Mouse (Mus musculus) neural tube, embryonic 10.5 days (tissue): Measurements from ENCODE around the gene Pgpep1l.

Source experiments
- DNase-seq: peaks from one replicate; pipeline ENCODE4 v3.0.0-alpha.2; 2017; ENCODE audit warnings: low spot score; ENCODE audit errors: extremely low spot score

Gene Pgpep1l

DNA sequence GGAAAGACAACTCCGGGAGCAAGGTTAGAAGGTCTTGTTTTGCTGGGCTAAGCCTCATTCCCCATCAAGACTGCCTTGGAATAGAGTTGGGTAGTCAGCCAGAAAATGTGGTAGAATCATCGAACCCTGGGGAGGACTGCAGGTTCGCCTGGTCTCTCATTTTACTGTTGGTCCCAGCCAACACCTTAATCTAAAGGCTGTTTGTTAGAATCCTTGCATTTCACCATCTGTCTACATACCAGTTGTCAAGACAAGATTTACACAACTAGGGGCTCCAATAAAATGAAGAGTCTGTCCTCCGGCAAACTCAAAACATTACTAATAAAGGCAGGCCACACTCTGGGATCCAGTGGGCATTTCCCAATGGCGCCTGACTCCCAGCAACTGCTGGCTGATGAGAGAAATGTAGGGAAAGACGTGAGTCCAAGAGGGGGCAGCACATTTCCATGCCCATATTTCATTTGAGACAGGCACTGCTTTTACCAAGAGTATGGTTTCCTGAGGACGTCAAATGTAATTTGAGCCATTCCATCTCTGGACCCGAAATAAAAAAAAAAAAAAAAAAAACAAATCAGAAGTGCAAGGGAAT is 1.3 kb downstream of the Pgpep1l start:
- DNase-seq = no peak

- no peak for DNase-seq
Observed at GRCm38 (mm10) chr7:68259523-68260081, 4.4 kb downstream of the Pgpep1l start.

GRCm38 (mm10) chr7:68258326-68259150 is 5.5 kb downstream of the Pgpep1l start:
- DNase-seq = no peak

DNA sequence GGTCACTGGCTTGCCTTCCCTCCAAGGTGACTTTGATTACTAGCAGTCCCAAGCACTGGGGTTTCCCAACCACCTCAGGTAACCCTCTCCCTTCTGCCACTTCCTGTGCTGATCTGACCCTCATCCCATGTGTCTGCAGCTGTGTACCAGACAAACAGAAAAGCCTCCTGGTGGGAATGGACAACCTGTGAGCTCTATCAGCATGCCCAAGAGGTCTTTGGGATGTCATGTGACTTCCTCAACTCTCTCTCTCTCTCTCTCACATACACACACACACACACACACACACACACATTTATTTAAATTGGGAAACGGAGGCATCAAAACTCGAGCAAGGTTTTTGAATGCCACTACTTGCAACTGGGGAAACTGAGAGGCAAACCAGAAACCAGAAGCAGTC is 6.3 kb downstream of the Pgpep1l start:
- no peak for DNase-seq

DNA sequence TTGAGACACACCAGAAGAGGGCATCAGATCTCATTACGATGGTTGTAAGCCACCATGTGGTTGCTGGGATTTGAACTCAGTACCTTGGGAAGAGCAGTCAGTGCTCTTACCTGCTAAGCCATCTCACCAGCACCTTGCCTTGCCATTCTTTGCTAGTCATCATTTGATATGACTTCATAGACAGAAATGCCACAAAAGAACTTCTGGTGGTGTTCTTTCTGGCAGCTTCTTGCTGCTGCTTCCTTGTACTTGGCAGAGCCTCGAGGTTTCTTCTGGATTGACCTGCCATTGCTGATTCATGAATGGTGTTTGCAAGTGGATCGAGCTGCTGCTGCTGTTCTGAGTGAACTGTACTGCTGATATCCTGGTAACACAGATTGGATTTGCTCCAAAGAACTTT is 13.1 kb downstream of the Pgpep1l start:
- DNase-seq = no peak

GRCm38 (mm10) chr7:68250411-68250810 is 13.6 kb downstream of the Pgpep1l start:
- DNase-seq = no peak

- no peak for DNase-seq
Observed at GRCm38 (mm10) chr7:68246249-68246648, 17.8 kb downstream of the Pgpep1l start.

- no peak for DNase-seq
Observed at GRCm38 (mm10) chr7:68245681-68246080, 18.4 kb downstream of the Pgpep1l start.

DNA sequence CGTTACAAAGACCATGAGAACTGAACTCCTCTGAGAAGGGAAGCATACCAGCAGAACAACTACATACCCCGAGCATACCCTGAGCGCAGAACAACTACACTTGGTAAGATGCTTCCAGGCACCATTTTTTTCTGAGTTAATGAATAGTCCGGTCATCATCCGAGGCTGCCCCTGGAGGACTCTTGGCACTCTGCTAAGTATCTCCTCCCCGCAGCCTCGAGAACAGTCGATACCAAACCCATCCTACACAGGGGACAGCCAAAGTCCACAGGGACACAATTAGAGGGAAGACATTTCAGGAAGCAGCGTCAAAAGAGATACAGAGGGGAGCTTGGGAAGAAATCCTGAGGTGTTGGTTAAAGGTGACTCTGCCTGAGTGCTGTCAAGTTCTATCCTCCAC is 22.8 kb downstream of the Pgpep1l start:
- DNase-seq = no peak

- DNase-seq = no peak
Observed at GRCm38 (mm10) chr7:68239220-68239827, 24.7 kb downstream of the Pgpep1l start.

DNA sequence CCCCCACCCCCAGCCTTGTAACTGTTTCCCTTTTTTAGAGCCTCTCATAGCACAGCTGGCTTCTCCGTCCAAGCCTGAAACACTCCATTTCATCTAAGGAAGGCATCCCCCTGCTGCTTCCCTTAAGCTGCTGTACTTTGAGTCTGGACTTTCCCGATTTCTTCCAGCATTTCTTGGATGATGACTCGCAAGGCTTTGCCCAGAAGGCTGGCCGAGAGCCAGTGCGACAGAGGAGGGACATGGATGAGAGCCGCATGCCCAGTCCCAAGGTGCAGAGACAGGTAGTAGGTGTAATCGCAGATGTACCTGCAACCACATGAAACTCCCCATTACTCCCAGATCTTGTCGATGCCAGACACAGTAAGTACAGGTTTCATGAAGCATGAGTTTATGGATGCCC is 27.2 kb downstream of the Pgpep1l start:
- DNase-seq = no peak

DNA sequence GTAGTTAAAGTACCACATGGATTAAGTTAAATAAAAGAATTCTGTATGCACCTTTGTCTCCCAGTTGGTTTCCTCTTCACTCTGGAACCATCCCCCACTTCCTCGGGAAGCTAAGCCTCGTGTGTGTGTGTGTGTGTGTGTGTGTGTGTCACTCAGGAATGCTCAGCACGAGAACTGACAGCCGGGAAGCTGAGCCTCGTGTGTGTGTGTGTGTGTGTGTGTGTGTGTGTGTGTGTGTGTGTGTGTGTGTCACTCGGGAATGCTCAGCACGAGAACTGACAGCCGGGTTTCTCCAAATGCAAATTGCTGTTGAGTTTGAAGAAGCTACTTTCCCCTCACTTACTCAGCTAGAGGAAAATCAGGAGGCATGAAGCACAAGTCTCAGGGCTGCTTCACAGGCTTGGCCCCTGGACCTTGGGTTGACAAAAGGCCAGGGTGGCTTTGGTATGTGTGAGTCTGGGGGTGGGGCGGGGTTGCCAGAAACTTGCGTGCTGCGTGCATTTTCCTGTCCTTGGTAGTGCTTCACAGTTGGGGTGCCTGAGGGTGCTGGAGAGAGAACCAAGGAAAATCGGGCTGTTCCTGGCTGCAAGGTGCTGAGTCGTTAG is 30.3 kb downstream of the Pgpep1l start:
- peak; percentile 54 for DNase-seq

DNA sequence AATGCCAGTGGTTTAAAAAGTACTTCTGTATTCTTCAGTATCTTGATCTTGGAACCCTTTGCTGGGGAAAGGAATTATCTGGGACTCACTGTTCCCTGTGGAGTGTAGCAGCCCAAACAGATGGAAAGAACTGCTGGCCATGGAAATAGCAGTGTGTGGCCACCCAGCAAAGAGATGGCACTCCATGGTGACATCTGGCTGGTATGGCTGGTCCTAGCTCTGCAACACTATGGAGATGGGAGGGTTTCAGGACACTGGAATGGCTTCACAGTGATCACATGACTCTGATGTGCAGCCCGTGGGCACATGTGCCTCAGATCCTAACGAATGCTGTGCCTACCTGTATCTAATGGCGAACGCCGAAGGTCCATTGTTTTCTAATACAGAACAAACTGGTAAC is 31.5 kb downstream of the Pgpep1l start:
- DNase-seq = no peak

DNA sequence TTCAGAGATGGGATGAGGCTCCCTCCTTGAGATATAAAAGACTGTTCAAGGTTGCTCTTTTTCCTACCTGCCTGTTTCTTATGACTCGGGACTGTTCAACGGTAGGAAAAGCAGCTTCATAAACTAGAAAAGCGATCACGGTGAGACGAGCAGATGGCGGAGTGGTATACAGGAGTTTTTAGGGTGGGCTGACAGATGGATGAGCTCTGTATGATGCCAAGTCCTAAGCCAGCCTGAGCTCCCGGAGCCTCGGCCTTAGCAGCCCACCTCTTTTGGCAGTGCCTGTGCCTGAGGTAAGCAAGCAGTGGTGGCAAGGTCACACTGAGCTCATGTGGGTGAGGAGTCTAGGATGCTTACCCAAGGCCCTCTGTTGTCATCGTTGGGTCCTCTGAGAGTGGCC is 33.2 kb downstream of the Pgpep1l start:
- no peak for DNase-seq

- DNase-seq = no peak
Observed at GRCm38 (mm10) chr7:68228491-68228890, 35.5 kb downstream of the Pgpep1l start.

DNA sequence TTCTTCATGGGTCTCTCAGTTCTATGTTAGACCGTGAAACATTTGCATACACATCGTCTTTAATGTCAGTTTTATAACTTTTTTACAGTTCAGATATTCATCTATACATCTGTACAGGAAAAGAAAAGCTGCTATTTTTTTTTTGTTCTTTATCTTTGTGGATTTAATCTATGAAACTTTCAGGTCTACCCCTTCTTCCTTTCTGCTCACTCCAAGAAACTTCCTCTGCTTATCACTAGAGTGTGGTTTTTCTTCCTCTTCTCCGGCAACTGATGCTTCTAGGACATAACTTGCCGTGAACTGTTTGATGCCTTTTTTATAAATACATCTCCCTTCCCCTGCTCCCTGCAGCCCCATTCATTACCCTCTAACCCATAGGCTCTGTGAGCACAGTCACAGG is 36.4 kb downstream of the Pgpep1l start:
- DNase-seq = no peak

- no peak for DNase-seq
Observed at GRCm38 (mm10) chr7:68227021-68227420, 37.0 kb downstream of the Pgpep1l start.

DNA sequence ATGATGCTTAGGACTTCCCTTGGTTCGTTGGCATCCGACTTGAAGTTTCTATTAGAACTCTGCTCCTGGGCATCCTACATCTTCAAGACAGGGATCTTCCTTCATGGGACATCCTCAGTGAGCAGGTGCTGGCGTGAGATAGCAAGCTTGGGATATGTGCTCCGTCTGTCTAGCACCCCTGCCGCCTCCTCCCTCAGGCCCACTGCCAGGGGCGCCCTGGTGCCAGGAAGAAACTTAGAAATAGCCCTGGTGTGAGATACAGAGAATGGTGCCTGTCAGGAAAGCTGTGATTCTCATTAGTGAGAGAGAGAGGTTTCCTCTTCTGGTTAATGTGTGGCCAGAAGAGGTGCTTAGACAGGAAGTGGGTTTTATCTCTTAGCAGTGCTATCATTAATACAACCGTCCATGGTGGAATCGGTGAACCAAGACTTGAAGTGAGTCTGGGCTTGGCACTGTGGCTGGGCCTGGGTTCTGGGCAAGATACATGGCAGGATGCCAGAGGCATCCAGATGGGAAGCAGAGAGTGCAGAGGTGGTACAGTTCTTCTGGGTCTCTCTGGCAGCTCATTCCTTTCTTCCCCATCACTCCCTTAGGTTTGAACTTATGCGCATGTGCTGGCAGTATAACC is 38.5 kb downstream of the Pgpep1l start:
- no peak for DNase-seq

GRCm38 (mm10) chr7:68224006-68224405 is 40.0 kb downstream of the Pgpep1l start:
- DNase-seq = no peak

DNA sequence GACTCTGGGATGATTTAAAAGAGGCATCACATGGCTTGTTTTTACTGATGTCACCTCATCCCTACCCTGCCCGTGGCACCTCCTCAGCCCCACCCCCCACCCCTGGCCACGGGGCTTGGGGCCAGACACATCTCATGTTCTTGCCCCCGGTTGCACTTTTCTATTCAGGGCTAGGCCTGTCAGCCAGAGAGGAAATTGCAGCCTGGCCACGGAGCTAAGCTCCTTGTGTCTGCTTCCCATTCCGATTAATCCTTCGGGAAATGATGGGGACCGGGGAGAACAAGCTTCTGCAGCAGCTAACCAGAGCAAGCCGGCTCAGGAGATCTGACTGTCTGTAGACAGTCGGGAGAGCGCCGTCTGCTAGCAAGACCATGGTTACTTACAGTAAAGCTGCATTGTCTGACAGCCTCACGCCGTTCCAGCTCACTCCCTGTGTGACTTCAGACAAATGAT is 40.7 kb downstream of the Pgpep1l start:
- DNase-seq = no peak

DNA sequence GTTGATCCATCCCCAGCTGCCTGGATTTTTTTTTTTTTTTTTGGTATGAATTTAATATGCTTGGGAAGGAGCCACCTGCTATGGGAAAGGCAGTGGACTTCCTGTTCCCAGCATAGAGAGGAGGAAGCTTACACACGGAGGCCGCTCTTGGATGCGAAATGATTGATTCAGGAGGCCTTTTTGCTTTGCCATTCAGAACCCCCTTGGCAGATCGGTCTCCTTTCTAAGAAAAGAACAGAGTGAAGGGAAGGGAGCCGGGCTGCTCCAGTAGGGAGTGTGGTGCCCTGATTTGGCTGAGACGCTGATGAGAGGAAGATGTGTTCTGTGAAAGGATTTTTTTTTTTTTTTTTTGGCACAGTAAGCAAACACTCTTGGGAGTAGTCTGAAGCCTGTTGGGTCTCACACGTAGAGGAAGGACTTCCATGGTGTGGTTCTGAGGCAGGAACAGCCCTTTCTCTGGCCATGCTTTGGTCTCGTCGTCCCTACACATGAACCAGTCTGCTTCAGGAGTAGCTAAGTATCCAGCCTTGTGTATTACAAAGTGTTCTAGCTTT is 42.3 kb downstream of the Pgpep1l start:
- no peak for DNase-seq
